Mouse (Mus musculus): ENCODE measurements around the gene Fntb.

GRCm38 (mm10) chr12:76931739-76932687 is 166.6 kb downstream of the Fntb start:
- TF ChIP-seq CTCF (IDR thresholded peaks at IDR 0.05; ENCODE audit: insufficient read depth, low read length) (no peak), POLR2A (IDR thresholded peaks at IDR 0.05; ENCODE audit: borderline replicate concordance, extremely low read depth, low read depth, low read length) (no peak)
